Mouse (Mus musculus) inflammation-experienced regulatory T-cells, adult 6 months (primary cell): ENCODE results near the gene Sult2a5. TPM values are rescaled to one million over a fixed set of nuclear protein-coding genes. Genes with fewer than 3 reads are reported as not detected.

Experiments used
- ATAC-seq: one replicate; pipeline ENCODE4 v1.8.0; 2017
- polyA plus RNA-seq, 3 experiments: library from polyadenylated mRNA; unstranded; fragments of 100-300 nt; shearing (Covaris generic); gene quantifications; one replicate each; pipeline ENCODE4 v1.2.1; 2017

Gene Sult2a5
- polyA plus RNA-seq = not detected

- ATAC-seq = no peak
These were observed at the start of gene Sult2a5 for GRCm38 (mm10) chr7:13623667-13624066. Gene Sult2a5 (plus strand): TSS chr7:13623967.

Other genes with a start within 250 kb of the Sult2a5 start
- not detected for gene Cabp5, start 225.8 kb upstream of the Sult2a5 start, polyA plus RNA-seq
- gene Bsph1, start 173.1 kb upstream of the Sult2a5 start, polyA plus RNA-seq = not detected
- gene Bsph2, start 52.9 kb upstream of the Sult2a5 start, polyA plus RNA-seq = not detected
- gene Sult2a2, start 109.5 kb downstream of the Sult2a5 start, polyA plus RNA-seq = not detected
- gene Sult2a1, start 213.4 kb downstream of the Sult2a5 start, polyA plus RNA-seq = not detected